Mouse (Mus musculus) thymus, postnatal 14 days (tissue): Measurements from ENCODE around the gene Ldb2.

Experiments used
- DNase-seq: peaks from one replicate; pipeline ENCODE4 v3.0.0; 2021

Ldb2 gene

GRCm38 (mm10) chr5:44641060-44641459, 158.4 kb downstream of the Ldb2 start:
- no peak for DNase-seq

- no peak for DNase-seq
Measured at GRCm38 (mm10) chr5:44635546-44635945, 163.9 kb downstream of the Ldb2 start.

DNA sequence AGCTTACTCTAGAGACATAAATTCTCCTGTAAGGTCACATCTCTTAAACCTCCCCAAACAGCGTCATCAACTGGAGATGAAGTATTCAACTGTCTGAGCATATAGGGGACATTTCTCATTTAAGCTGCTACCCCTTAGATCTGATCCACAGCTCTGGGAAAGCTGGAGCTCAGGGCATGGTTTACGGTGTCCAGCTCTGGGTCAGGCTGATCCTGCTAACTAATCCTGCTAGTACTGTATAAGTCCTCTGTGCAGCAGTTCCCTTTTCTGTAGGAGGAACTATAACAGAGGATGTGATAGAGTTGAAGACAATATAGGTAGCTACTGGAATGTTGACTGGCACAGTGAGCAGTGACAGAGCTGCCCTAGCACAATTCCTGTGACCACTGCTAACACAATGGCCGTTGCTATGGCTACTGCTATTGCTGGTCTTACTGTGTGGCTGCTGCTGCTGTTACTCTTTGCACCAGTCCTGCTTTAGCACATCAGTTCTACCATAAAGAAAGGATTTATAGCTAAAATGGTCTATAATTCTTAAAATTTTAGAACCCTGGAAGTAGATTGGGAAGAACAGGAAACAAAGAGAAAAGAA, 170.3 kb downstream of the Ldb2 start:
- no peak for DNase-seq

DNA sequence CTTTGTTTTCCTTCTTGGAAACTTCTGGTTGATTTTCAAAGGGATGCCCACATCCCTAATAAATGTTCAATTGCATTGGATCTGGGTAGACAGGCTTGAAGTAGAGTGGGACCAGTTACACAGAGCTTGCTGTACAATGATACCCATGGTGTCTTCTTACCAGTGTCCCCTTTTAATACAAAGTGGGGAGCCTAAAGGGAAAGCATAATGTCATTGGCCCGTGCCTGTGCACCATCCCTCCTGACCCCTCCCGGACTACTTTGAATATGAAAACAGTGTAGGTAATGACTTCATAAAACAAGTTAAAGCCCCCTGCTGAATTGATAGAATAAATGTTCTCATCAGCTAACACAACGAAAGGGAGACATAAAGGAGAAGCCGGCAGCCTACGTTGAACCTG, 172.0 kb downstream of the Ldb2 start:
- no peak for DNase-seq

DNA sequence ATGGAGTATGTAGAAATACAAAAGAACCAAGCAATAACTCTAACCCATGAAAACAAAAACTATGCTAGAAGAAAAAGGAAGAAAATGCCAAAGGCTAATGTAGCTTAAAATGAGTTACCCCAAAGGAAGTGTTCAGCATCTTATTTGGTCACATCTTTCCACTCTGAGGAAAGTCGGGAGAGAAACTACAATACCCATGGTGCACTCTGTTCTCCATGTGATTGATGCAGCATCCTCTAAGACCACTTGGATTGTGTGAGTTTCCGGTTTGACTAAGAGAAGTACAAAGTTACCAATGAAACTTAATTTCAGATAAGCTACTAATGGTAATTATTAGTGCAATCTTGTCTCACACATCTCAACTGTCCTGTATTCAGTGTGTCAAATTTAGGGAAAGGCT, 172.6 kb downstream of the Ldb2 start:
- no peak for DNase-seq

DNA sequence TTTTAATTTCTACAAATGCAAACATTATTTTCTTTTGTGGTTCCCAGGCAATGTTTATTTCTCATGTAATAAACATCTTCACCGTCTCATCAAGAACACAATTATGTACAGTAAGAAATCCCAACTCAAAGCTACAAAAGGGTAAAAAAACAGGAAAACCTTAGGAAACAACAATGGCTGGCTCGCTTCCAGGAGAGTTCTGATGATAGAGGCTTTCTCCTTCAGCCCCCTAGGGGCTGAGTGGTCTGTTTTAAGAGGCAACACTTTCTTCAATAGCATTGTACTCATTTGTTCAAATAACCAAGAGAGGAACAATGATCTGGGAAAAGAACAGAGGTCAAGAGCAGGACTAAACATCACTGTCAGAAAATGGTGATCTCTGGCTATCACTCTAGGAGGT, 173.4 kb downstream of the Ldb2 start:
- DNase-seq = no peak

DNA sequence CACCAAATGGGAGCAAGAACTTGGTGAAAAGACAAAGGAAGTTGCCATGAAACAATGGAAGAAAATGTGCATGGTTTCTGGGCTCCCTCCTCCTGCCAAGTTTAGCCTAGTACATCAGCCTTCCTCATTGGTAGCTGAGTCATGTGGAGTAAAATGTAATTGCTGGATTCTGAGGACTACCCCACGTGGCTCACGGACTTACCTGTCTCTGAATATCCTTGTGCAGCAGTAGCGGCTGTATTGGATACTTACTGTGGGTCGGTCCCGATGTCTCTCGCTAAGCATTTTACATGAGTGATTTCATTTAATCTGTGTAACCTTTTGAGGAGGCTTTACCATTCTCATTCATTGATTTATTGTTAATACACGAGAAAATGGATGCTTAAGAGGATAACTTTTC, 183.8 kb downstream of the Ldb2 start:
- no peak for DNase-seq

DNA sequence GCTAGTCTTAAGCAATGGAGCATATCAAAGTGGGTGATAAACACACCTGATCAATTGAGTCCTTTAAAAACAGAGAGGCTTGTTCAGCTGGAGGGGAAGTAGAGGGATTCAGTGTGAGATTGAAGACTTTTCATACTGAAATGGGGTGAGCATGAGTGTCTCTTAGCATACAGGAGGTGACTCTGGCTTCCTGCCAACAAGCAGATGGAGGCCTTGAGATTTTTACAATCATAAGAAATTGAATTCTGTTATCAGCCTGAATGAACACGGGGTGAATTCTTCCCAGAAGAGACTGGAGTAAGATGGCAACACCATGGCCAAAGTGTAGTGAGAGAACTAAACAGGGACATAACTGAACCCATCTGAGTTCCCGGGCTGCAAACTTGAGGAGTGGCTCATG, 190.6 kb downstream of the Ldb2 start:
- DNase-seq = no peak

- no peak for DNase-seq
Measured at GRCm38 (mm10) chr5:44601340-44601739, 198.1 kb downstream of the Ldb2 start.

DNA sequence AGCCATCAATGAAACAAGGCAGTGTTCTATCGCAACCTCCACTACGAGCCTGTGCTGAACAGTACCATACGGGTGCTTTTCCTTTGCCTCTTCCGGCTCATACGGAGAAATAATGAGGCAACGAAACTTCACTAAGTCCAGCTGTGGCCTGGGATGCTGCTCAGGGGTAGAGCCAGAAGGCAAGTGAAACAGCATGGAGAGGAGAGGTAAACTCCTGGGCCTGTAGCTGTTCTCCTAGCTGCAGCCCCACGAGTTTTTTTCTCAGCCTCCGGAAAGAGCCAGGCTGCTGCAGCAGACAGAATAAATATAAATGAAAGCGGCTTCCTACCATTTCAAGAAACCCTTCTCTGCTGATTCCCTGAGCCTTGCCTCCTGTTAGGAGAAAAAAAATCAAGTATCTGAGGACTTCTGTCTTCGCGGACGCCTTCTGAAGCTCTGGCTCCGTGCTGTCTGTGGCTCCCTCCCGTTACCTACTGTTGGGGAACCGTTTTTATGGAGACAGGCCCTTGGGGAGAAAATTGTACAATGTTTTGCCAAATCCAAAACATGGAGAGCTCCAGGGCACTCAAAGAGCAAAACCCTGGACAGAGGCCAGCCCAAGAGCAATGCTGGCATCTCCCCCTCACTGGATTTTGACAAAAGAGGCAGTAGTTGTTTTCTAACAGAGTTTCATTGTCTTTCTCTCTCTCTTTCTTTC, 205.8 kb downstream of the Ldb2 start:
- no peak for DNase-seq

DNA sequence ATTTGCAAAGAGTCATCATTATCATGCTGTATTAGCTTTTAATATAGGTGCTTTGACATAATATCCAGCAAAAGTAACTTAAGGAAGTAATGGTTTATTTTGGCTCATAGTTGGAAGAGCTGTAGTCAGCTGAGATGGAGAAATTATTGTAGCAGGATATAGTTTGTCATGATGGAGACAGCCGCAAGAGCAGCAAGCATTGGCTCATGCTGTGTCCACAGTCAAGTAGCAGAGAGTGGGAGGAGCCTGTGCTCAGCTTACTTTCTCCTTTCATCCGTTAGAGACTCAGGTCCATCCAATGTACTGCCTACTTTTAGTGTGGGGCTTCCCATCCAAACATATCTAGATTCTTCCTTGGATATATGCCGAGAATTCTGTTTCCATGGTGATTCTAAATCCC, 208.7 kb downstream of the Ldb2 start:
- no peak for DNase-seq

DNA sequence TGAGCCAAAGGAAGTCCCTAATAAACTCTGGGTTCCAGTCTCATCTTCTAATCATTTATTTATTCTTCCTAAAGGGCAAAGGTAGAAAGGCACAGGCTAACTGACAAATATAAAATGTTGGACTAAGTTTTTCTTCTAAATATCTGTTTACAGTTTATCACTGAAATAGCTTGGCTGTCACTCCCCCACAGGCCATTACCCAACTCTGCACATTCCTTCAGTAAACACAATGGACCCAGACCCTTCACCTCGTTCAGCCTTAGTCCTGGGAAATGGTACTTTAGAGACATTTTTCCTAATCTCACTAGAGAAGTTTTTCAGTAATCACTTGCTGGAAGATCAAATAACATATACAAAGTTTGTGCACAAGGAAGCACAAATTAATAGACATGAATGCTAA, 210.2 kb downstream of the Ldb2 start:
- no peak for DNase-seq

DNA sequence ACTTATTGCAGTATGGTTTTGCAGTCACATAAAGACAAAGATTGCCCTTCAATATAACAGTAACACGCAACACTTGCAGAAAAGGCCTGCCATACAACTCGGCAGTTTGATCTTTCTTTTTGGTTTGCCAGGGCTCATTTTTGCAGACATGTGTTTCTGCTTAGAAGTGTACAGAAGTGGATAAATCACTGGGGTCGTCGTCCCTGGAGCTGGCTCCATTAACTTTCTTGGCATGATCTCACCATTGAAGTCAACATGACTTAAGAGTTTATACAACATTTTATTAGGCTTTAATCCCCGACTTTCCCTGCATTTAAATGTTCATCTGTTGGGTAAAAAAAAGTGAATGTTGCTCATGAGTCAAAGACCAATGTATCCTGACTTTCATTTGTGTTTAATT, 212.9 kb downstream of the Ldb2 start:
- DNase-seq = no peak

- no peak for DNase-seq
Measured at GRCm38 (mm10) chr5:44579899-44580459, 219.5 kb downstream of the Ldb2 start.

GRCm38 (mm10) chr5:44576682-44577349, 222.7 kb downstream of the Ldb2 start:
- DNase-seq = no peak

DNA sequence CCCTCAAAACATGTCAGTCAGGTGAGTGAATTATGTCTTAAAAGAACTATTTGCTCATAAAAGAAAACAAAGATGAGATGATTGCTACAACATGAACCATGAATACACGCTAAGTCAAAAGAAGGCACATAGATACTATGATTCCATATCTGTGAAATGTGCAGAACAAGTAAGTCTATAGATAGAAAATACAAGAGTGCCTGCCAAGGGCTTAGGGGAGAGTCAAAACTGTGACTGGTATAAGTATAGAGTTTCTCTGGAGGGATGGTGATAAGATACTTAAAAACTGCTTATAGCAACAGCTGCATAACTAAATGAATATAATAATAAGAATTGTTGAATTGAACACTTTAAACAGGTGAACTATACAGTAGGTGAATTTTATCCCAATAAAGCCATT, 224.8 kb downstream of the Ldb2 start:
- DNase-seq = no peak

GRCm38 (mm10) chr5:44553765-44554352, 245.6 kb downstream of the Ldb2 start:
- no peak for DNase-seq

GRCm38 (mm10) chr5:44553155-44553554, 246.3 kb downstream of the Ldb2 start:
- DNase-seq = no peak

DNA sequence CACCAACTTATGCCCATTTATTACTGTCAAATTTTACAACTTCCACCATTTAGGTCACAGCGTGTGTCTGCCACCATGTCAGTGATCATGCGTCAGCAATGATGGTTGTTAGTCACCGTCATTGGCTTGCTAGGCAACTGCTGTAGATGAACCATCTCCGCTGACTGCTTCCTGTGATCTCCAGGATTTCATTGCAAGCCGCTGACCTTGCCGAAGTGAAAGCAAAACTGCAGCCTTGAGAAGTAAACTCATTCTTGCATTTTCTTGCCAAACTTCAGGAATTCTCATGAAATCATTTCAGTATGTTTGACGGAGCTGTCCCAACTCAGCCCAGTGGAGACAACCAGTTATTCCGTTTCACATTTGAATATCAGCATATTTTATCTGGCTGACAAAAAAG, 247.4 kb downstream of the Ldb2 start:
- DNase-seq = no peak

DNA sequence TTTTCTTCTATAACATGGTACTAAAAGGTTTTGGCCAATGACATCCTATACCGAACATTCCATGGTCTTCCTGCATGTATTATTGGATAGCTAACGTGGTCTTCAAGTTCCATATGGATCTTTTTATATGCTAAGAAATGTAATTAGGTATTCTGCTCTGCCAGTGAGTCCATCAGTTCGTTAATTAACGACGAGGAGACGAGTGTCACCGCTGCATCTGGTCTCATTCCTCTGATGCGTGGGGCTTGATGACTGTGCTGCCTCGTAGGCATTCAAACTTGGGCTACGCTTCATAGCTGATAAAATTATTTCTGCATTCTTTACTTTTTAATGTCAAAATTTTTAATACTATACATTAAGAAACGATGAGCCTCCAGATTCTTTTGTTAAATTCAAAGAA, 251.0 kb downstream of the Ldb2 start:
- no peak for DNase-seq

DNA sequence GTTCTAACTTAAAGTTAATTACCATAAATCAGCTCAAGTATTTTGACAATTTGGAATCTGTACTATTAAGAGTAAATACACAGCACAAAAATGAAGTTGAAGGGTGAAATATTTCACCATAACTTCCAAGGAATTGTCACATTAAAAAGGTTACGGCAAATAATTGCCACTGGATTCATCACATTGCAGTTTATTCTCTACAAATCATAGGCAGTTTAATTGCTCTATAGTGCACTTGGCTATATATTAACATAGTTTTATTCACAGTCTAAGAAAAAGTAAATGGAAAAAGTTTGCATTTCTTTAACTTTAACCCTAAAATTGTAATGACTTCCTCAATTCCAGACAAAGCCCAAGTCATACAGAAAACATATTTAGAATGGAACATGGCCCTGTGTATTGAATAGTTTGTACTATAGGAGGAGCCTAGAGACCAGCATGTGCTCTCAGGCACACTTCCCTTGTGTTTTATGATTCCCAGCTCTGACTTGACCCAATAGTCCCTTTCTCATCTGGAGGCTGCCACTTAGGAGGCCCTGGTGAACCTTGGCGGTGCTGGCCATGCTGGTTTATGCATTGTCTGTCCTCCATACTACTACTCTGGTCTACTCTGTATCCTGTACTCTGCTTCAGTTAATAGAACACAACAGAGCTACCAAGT, 255.9 kb downstream of the Ldb2 start:
- no peak for DNase-seq

- DNase-seq = no peak
Measured at GRCm38 (mm10) chr5:44541748-44542147, 257.7 kb downstream of the Ldb2 start.

DNA sequence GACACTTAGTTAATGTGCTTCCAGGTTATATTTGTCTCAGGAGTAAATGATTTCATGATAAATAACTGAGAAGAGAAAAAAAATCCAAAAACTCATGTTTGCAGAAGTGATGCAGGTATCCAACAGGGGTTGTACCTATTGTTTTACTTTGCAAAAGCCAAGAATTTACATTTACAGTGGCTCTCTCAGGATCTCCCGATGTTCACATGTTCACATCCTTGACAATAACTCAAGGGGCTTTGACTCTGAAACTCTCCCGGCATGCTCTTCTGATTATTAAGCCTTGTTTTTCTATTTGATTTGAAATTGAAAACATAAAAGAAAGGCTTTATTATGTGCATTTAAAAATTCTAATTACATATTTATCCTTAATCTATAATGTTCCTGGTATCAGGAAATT, 260.8 kb downstream of the Ldb2 start:
- no peak for DNase-seq
